Mouse (Mus musculus): ENCODE measurements around the gene Adam15.

Adam15 gene

GRCm38 (mm10) chr3:89349869-89350501, at the start of gene Adam15:
TSS of gene Adam15 (minus strand) at chr3:89349996.
- in situ Hi-C loops (cut with MboI, MseI), result no loop called here

- in situ Hi-C loops (cut with MboI, MseI), result no loop called here
Measured at GRCm38 (mm10) chr3:89396654-89397005, 46.8 kb upstream of the Adam15 start.

- in situ Hi-C loops (cut with MboI, MseI), result no loop called here
Measured at GRCm38 (mm10) chr3:89395806-89396653, 46.2 kb upstream of the Adam15 start.

- in situ Hi-C loops (cut with MboI, MseI), result no loop called here
Measured at GRCm38 (mm10) chr3:89395419-89395805, 45.6 kb upstream of the Adam15 start.

- in situ Hi-C loops (cut with MboI, MseI), result no loop called here
Measured at GRCm38 (mm10) chr3:89394894-89395256, 45.1 kb upstream of the Adam15 start.

GRCm38 (mm10) chr3:89394006-89394893, 44.5 kb upstream of the Adam15 start, which contains the start of gene Zbtb7b:
TSS of gene Zbtb7b (minus strand) at chr3:89394776.
- in situ Hi-C loops (cut with MboI, MseI), result no loop called here

- in situ Hi-C loops (cut with MboI, MseI), result no loop called here
Measured at GRCm38 (mm10) chr3:89393605-89394004, 43.8 kb upstream of the Adam15 start.

- in situ Hi-C loops (cut with MboI, MseI), result no loop called here
Measured at GRCm38 (mm10) chr3:89392871-89393311, 43.1 kb upstream of the Adam15 start.

- in situ Hi-C loops (cut with MboI, MseI), result no loop called here
Measured at GRCm38 (mm10) chr3:89391663-89392511, 42.1 kb upstream of the Adam15 start.

GRCm38 (mm10) chr3:89390699-89391662, 41.2 kb upstream of the Adam15 start:
- in situ Hi-C loops (cut with MboI, MseI), result no loop called here

- in situ Hi-C loops (cut with MboI, MseI), result no loop called here
Measured at GRCm38 (mm10) chr3:89390111-89390515, 40.3 kb upstream of the Adam15 start.

GRCm38 (mm10) chr3:89388901-89389740, 39.3 kb upstream of the Adam15 start:
- in situ Hi-C loops (cut with MboI, MseI), result no loop called here

GRCm38 (mm10) chr3:89388134-89388881, 38.5 kb upstream of the Adam15 start:
- in situ Hi-C loops (cut with MboI, MseI), result no loop called here

GRCm38 (mm10) chr3:89387632-89388031, 37.8 kb upstream of the Adam15 start:
- in situ Hi-C loops (cut with MboI, MseI), result no loop called here

- in situ Hi-C loops (cut with MboI, MseI), result no loop called here
Measured at GRCm38 (mm10) chr3:89386438-89387420, 36.9 kb upstream of the Adam15 start.

- in situ Hi-C loops (cut with MboI, MseI), result no loop called here
Measured at GRCm38 (mm10) chr3:89385451-89385850, 35.7 kb upstream of the Adam15 start.

Data from T-helper 1 cell (primary cell).